Mouse (Mus musculus) lung, postnatal 25 days (tissue): ENCODE data around the gene Osbpl3.

Source experiments
- DNase-seq: peaks from one replicate; pipeline ENCODE4 v3.0.0; 2022; ENCODE audit warnings: low spot score

Osbpl3 gene

GRCm38 (mm10) chr6:50273947-50274346 lies 182.1 kb downstream of the Osbpl3 start:
- DNase-seq, result no peak

GRCm38 (mm10) chr6:50273416-50273815 lies 182.6 kb downstream of the Osbpl3 start:
- DNase-seq, result no peak

- DNase-seq, result no peak
These were observed 192.3 kb downstream of the Osbpl3 start, which contains the start of gene Gsdme for GRCm38 (mm10) chr6:50263670-50264069. TSS of gene Gsdme (minus strand) at chr6:50263862.

GRCm38 (mm10) chr6:50262310-50262709 lies 193.7 kb downstream of the Osbpl3 start:
- DNase-seq, result no peak

- no peak for DNase-seq
These were observed 194.1 kb downstream of the Osbpl3 start for GRCm38 (mm10) chr6:50261922-50262261.

- DNase-seq, result peak; percentile 69
These were observed 194.6 kb downstream of the Osbpl3 start for GRCm38 (mm10) chr6:50261201-50261921.

- DNase-seq, result no peak
These were observed 200.6 kb downstream of the Osbpl3 start for GRCm38 (mm10) chr6:50255356-50255755.

- peak; percentile 84 for DNase-seq
These were observed 201.2 kb downstream of the Osbpl3 start for GRCm38 (mm10) chr6:50254723-50255184.

GRCm38 (mm10) chr6:50252690-50253089 lies 203.3 kb downstream of the Osbpl3 start:
- DNase-seq, result peak; percentile 43

- no peak for DNase-seq
These were observed 208.2 kb downstream of the Osbpl3 start for GRCm38 (mm10) chr6:50247791-50248190.

GRCm38 (mm10) chr6:50247356-50247755 lies 208.6 kb downstream of the Osbpl3 start:
- no peak for DNase-seq

- DNase-seq, result no peak
These were observed 211.0 kb downstream of the Osbpl3 start for GRCm38 (mm10) chr6:50244967-50245366.

- no peak for DNase-seq
These were observed 211.9 kb downstream of the Osbpl3 start for GRCm38 (mm10) chr6:50244126-50244525.
